Mouse (Mus musculus): ENCODE measurements around the gene Kdm4b.

The Kdm4b gene

GRCm38 (mm10) chr17:56325450-56326152 lies at the start of gene Kdm4b:
Kdm4b (plus strand) TSS chr17:56326062.
- peak; percentile 99 for DNase-seq (ENCODE audit: low spot score)

DNA sequence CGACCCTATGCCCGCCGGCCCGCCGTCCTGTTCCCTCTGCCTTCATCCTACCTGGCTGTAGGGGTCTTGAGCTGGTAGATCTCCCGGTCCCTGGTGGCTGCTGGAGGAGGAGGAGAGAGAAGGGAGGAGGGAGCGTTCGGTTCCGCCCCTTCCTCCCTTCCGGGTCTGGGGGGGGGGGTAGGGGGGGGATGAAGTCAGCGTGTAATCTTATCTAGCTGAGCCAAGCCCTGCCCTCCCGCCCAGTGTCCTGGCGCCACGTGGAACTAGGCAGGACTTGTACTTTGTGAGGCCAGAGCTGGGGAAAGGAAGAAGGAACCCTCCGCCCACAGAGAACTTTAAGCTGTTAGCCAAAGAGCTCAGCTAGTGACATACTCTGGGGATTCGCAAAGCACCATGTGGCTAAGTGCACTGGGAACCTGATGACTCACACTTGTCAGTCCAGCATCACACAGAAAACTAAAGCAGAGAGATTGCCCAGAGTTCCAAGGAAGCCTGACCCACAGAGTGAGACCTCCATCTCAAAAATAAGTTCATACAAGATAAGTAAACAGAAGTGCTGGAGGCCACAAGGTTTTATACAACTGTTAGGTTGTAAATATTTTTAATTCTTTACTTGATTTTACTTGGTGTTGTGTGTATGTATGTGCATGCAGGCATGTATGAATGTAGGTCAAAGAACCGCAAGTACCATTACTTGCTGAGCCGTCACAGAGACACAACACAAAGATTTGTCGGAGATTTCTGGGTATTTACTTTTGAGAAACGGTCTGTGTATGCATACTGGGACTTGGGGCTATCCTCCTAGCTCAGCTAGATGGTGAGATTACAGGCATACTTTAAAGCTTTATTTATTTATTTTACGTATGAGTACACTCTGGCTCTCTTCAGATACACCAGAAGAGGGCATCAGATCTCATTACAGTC lies 49.0 kb upstream of the Kdm4b start, which contains the start of gene Ticam1:
TSS of gene Ticam1 (minus strand) at position 144 of the 924 bp plus-strand sequence.
- peak; percentile 84 for DNase-seq (ENCODE audit: low spot score)

GRCm38 (mm10) chr17:56277567-56277893 lies 48.3 kb upstream of the Kdm4b start:
- DNase-seq (ENCODE audit: low spot score), result no peak

DNA sequence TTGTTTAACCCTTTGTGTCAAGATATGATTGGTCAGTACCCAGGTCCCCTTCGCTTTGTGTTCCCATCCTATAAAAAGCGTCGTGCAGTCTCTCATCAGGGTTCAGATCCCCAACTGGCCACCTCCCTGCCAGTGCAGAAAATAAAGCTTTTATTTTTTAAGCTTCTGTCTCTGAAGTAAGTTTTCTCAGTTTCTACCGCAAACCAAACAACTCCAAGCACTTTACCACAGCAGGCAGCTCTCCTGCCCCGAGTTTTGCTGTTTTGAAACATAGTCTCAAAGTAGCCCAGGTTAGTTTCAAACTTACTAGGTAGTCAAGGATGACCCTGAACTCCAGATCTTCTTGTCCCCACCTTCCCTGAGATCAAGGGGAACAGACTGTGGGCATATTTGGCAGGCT lies 47.5 kb upstream of the Kdm4b start:
- no peak for DNase-seq (ENCODE audit: low spot score)

DNA sequence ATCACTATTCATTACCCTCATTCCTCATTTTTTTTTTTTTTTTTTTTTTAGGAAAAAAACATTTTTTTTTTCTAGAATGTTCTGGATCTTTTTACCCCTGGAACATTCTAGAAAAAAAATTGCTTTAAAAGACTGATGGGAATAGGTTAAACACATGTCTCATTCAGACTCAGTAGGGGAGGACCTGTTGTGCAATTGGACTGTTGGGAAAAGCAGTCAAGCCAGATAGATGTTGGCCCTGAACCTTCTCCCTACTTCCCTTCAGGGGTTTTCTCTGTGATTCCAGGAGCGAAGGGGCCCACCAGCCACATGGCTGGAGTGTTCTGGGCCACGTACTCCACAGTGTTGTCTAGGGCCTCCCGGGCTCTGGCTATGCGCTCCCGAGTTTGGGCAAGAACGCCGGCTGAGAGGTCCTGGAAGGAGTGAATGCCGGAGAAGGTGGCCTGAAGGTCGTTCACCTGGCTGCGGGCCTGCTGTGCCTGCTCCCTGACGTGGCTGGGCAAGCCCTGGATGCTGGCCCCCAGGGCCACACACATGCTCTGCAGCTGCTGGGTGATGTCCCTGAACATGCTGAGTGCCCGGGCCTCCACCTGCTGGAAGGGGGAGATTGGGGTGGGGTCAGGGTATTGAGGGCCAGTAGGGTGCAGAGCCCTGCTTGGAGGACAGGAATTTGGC lies 46.2 kb upstream of the Kdm4b start:
- no peak for DNase-seq (ENCODE audit: low spot score)

- no peak for DNase-seq (ENCODE audit: low spot score)
Observed at GRCm38 (mm10) chr17:56281193-56281592, 44.7 kb upstream of the Kdm4b start.

DNA sequence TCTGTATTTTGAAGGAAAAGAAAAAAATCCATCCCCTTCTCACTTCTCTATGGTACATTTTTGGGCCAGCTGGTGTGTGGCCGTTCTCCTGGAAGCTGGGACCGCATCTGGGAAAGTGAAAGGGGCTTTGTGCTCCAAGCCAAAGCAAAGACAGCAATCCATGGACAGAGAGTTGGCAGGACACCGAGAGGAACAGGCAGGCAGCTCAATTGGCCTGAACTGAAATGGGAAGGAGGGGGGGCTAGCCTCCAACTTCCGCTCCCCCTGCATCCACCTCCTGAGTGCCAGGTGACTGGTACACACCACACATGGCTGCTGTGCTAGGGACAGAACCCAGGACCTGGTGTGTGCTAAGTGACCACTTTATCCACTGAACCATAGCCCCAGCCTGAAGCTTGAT lies 43.1 kb upstream of the Kdm4b start:
- no peak for DNase-seq (ENCODE audit: low spot score)

DNA sequence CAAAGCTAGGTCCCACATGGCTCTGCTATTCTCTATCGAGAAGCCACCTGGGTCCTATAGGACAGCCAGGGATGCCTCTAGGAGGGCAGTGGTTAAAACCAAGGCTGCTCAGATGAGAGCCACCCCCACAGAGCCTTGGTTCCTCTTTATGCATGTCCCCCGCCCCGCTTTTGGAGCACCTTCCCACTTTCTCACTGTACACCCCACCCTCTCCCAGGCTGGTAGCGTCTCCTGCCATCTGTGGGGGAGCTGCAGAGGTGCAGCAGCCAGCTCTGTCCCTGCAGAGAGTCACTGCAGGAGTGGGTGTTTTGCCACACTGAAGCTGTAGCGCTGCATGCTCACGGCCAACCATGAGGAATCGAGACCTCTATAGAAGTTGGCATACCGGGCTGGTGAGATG lies 42.5 kb upstream of the Kdm4b start:
- DNase-seq (ENCODE audit: low spot score), result no peak

- DNase-seq (ENCODE audit: low spot score), result no peak
Observed at GRCm38 (mm10) chr17:56285995-56286394, 39.9 kb upstream of the Kdm4b start.

DNA sequence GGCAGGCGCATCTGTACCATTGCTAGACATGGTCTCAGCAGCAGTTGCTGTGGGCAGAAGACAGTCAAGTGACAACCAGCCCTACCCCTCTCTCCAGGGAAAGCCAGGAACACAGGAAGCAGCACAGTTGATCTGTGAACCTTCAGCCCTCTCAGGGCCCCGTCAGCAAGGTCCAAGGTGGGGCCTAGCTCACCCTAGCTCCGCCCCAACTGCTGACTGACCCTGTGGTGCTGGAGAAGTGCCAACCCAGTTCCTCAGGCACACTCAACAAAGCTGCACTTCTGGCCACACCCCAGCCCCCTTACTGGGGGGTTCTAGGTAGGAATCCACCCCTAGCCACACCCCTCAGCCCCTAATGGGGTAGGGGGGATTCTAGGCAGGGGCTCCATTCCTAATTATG lies 38.0 kb upstream of the Kdm4b start:
- DNase-seq (ENCODE audit: low spot score), result peak; percentile 73

DNA sequence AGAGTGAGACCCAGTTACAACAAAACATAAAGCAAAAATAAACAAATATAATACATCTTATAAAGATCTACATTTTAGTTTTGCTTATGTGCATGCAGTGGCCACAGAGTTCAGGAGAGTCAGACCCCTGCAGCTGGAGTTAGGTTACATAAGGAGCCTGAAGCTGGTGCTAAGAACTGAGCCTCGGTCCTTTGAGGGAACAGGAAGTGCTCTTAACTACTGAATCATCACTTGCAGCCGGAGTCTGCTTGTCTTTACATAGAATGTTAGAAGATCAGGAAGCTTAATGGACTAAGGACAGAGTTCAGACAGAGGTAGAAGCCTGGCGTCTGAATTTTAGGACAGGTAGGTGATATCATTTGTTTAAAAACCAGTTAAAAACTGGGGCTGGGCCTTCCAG lies 37.0 kb upstream of the Kdm4b start:
- DNase-seq (ENCODE audit: low spot score), result no peak

GRCm38 (mm10) chr17:56289371-56290331 lies 36.2 kb upstream of the Kdm4b start:
- peak; percentile 85 for DNase-seq (ENCODE audit: low spot score)

DNA sequence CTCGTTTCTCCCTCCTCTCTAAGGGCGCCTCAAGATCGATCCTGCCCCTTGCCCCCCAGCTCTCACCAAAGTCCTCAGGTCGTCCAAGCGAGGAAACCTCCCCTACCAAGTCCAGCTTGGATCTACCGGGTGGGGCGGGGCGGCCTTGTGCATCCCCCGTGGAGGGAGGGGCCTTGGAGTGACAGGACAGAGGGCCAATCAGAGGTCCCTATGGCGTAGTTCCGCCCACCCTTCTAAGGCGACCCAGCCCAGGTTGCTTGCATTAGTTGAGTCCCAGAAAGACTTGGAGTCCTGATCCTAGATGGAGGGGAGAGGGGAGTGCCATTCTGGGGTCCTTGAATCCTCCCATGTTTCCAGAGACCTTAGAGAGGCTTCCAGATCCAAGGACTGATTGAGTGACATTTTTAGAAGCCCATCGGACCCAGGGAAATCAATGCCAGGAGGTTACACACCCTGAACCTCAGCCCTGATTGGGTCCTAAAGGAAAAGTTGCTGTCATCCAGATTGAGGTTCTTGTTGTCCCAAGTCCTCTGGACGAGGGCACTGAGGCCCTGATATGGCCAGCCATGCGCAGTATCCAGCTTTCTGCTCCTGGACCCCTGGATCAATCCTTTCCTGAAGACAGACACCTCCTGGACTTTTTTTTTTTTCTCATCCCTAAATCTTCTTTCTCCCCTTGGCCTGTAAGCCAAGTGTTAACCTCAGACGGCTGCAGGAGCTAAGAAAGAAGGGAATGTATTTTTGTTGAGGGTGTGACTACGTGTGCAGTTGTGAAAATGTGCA lies 35.3 kb upstream of the Kdm4b start:
- DNase-seq (ENCODE audit: low spot score), result peak; percentile 99

DNA sequence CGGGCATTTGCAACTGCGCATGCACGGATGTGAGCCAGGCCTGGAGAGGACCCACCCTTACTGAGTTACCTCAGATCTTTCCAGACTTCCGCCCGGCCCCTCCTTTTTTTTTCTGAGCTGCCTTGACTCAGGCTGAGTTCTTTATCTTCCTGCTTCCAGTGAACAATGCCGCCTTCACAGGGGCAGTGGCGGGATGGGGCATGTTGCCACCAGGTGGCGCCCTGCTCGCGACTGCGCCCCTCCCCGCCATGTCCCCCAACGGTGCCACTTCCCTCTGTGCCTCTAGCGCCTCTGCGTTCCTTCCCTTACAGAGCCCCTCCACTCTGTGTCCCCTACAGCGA lies 34.7 kb upstream of the Kdm4b start:
- DNase-seq (ENCODE audit: low spot score), result peak; percentile 93

GRCm38 (mm10) chr17:56291826-56292475 lies 33.9 kb upstream of the Kdm4b start:
- no peak for DNase-seq (ENCODE audit: low spot score)

DNA sequence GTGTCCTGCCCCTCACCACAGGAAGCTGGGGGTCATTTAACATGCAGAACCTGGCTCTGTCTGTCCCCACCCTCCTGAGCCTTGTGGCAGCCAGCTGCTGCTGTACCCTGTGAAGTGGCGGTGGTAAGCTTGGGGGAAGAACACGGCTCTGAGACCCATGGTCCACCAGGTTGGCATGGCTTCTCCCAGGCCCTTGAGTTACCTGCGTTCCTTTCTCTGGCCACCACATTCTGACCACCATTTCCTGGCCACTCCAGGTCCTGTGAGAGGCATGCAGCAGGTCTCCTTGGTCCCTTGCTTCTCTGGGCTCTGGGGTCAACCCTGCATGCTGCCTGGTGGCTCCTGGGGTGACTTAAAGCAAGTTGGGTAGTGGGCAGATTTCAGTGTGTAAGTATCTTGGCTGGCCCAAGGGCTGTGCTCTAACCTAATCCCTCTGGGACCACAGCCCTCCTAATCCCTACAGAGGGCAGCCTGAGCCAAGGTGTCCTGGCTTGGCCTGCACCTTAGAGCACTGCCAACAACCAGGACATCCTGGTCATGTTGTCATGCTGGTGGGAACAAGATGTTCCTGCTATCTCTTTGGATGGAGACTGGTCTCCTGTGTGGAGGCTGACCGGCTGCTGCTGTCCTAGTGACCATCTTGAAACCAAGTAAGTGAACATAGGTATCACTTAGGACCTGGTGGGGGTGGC lies 33.2 kb upstream of the Kdm4b start, which contains the start of gene Plin3:
TSS of gene Plin3 (minus strand) at position 343 of the 692 bp plus-strand sequence.
- no peak for DNase-seq (ENCODE audit: low spot score)

DNA sequence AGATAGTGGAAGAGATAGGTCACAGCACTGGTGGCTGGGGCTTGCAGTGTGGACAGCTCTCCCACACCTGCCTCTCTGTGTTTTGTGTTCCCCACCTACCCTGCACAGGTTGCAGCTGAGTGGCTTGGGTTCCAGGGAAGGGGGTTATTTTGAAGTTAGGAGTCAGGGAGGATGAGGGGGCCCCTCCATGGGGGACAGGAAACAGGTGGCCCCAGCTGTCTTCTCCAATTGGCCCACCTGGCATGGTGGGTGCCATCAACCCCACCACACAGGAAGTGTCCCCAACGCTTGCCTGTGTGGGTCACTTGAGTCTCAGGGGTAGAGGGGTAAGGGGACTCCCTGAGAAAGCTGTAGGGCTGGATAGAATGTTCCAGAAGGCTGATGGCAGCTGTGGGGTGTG lies 32.6 kb upstream of the Kdm4b start:
- no peak for DNase-seq (ENCODE audit: low spot score)

DNA sequence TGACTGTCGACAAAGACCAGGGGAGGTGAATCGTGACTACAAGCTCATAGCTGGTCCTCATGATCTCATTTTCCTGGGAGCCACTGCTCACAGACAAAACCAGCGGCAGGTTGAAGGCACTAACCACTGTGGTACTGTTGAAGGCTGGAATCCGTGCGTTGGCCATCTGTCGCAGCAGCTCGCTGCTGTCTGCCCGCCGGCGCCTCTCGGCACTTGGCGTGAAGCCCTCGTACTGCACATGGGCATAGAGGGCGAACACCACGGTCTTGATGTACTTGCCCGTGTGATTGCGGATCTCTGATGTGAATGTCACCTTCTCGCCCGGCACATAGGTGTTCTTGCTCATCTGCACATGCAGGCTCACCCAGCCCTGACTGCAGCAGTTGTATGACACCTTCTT lies 31.6 kb upstream of the Kdm4b start:
- no peak for DNase-seq (ENCODE audit: low spot score)

- DNase-seq (ENCODE audit: low spot score), result no peak
Observed at GRCm38 (mm10) chr17:56296201-56296600, 29.7 kb upstream of the Kdm4b start.

DNA sequence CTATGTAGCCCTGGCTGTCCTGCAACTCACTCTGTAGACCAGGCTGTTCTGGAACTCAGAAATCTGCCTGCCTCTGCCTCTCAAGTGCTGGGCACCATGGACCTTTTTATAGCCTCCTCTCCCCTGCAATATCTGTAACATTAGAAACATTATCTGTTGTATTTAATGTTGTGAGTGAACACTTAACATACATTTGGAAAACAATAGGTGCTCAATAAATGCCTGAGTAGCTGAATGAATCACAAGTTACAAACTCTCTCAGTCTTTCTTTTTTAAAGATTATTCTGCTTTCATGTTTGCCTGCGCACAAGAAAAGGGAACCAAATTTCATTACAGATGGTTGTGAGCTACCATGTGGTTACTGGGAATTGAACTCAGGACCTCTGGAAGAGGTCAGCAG lies 27.6 kb upstream of the Kdm4b start:
- no peak for DNase-seq (ENCODE audit: low spot score)
